Mouse (Mus musculus) heart, postnatal 25 days (tissue): ENCODE data around the gene Gtpbp1. TPM values are rescaled to one million over a fixed set of nuclear protein-coding genes. Genes with fewer than 3 reads are reported as not detected.

Experiments
- DNase-seq: peaks from one replicate; pipeline ENCODE4 v3.0.0; 2022; ENCODE audit warnings: low spot score
- intact Hi-C: fragments of 180-260 bp; cut with DNase I; formaldehyde crosslinking; loops from one replicate; pipeline ENCODE4 v1.15.1; 2025
- total RNA-seq, 2 experiments: library from RNA; stranded (reverse); gene quantifications; 2 replicates each; pipeline ENCODE4 v1.2.3; 2021

Gene Gtpbp1
- total RNA-seq, 2 experiments from 2014 or later = 27.2 to 31.8 TPM

DNA sequence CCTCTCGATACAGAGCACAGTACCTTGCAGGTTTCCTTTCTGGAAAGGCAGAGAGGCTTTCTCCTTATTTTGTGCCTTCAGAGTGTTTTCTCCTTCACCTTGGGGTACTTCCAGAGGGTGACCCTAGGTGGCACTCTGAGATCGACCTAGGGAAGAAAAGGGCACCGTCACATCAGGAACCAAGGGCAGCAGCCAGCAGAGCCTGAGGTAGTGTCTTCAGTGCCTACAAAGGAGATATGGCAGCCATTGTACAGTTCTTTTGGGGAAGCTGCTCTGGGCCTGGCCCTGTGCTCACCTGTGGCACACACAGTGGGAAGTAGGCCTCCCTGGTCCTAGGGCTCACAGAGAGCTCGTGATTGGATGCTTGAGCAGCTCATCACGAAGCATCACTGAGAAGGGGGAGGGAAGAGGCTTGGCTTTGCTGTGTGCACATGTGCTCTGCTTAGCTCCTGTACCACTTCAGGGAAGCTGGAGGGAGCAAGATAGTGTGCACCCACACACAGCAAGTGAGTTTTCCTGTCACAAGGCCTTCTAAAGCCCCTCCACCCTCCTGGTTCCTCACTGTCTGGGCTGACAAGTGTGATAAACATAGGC lies 17.7 kb downstream of the Gtpbp1 start:
- intact Hi-C loops = no loop called here
- DNase-seq = no peak

DNA sequence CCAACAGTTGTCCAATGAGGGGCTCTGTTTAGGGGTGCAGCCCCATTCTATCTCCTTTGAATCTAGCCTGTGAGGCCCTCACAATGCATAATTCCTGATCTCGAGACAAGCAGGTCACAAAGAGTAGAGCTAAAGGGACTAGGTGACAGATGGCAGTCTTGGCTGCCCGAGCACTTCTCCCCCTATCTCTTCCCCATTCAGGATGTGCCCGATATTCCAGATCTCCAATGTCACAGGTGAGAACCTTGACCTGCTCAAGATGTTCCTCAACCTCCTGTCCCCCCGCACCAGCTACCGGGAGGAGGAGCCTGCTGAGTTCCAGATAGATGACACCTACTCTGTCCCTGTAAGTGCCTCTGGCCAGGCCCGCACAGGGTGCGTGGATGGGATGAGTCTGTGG lies 25.0 kb downstream of the Gtpbp1 start:
- intact Hi-C loops = no loop called here

DNA sequence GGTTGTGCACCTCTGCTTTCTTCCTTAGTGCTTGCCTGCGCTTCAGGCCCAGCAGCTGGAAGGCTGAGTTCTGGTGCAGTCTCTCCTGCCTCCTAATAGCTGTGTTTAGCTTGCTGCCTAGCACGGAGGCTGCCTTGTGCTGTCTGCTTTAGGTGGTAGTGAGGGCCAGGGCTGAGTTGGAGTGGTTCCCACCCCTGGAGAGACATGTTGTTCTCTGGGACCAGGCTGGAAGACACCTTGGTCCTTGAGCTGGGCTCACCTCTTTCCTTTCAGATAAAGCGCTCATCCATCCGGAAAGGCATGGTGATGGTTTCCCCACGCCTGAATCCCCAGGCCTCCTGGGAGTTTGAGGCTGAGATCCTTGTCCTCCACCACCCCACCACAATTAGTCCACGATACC lies 26.1 kb downstream of the Gtpbp1 start:
- DNase-seq = no peak
- intact Hi-C loops = no loop called here

More for the DNA sequence above, 25.0 kb downstream of the Gtpbp1 start:
- DNase-seq = no peak

DNA sequence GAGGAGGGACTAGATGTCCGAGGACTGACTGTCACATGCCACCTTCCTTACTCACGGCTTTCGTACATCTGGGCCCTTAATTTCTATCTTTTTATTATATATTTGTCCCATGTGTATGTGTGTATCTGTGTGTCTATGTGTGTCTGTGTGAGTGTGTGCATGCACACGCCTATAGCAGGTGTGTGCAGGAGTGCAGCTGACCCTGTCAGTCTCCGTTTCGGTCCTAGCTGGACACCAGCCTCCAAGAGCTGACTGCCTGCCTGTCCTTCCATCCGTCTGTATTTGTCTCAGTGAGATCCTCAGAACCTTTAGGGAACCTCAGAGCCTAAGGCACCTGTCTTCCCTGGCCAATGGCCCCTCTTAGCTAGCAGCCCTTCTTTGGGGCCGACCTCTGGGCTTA lies 29.6 kb downstream of the Gtpbp1 start:
- intact Hi-C loops = no loop called here
- no peak for DNase-seq

DNA sequence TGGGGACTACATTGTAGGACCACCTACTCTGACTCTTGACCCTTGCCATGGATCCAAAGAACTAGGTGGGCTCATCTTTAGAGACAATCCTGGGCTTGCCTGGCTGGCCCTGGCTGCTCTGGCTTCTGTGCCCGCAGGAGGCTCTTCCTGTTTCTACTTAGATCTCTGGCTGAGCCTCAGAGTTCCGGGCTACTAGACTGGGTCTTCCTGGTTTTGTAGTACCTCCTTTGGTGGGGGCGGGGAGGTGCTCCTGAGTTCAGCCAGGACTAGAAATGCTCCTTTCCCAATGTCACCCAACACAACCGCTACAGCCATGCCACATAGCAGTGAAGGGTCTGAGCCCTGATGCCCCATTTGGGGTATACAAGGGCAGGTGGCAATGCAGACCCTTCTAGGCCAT lies 30.2 kb downstream of the Gtpbp1 start:
- no peak for DNase-seq
- intact Hi-C loops = no loop called here

DNA sequence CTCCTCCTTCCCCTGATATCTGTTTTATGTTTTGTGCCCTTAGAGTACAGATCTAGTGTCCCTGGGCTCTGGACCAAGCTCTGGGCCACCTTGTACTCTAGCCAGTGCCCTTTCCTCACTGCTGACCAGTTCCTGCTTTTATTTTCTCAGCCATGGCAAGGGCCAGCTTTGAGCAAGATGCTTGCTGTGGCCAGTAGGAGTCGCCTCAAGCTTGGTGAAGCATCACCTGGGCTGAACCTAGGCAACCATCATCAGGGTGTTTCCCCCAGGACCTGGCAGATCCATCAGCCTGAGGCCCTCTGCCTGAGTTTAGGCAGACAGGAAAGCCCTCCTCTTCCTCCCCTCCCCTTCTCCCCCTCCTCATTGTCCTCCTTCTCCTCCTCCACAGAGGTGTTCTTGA lies 32.8 kb downstream of the Gtpbp1 start:
- DNase-seq = no peak
- intact Hi-C loops = no loop called here

DNA sequence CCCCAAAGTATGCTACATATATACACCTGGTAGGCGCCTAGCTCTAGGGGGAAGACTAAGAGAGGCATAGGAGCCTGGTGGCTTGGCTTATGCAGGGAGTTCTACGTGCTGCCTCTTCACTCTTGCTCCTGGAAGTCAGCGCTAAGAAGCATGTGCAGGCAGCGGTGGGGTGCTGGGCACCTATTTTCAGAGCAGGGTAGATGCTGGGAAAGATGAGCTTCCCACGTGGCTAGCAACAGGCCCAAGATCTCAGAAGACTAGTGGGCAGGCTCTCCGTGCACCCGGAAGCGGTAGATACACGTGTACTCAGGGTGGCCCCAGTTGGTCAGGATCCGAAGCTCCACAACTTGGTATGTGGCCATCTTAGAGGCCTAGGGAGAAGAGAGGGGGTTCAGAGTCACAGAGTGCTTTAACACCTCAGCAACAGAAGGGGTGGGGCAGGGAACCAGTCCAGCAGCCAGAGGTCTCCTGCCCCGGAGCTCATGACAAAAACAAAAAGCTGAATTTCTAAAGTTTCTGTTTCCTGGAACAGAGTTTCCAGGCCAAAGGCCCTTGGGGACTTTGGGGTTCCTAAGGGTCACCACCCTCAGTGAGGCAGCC lies 34.6 kb downstream of the Gtpbp1 start:
- no peak for DNase-seq
- intact Hi-C loops = loop anchor here (5.0 kb wide), 1 partner anchor 68 kb away; the partner anchor contains the start of genes Cby1 and Fam227a

DNA sequence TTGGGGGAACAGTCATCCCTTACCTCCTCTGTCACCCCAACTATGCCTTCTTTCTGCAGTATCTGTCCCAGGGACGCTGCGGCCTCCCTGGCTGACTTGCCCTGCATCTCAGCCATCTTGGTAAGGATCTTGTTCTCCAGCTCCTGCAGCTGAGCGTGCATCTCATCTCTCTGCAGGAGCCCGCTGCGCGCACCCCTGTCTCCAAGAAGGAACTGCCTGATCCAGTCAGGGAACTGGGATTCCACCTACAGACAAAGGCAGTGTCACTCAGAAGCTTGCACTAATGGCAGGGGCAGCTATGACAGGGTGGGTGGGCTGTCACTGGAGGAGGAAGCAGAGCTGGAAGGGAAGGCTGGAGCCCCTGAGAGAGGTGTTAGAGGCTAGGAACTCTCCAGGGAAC lies 37.2 kb downstream of the Gtpbp1 start:
- intact Hi-C loops = loop anchor here (5.0 kb wide), 1 partner anchor 71 kb away; the partner anchor contains the start of genes Cby1 and Fam227a

DNA sequence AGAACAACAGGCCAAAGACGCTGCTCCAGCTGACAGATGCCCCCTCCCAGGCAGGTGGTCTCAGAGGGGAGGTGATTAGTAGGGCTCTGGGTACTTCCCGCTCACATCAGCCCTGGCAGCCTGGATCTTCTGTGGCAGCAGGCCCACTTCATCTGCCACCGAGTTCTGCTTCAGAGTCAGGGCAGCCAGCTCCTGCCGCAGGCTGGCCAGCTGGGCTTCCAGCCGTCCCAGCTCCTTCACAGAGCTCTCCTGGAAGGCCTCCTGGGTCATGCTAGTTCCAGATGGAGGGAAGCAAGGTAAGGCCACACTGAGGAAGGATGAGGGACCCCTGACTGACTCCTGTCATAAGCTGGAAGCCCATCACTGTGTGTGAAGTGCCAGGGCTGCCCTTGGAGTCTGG lies 37.7 kb downstream of the Gtpbp1 start:
- intact Hi-C loops = loop anchor here (5.0 kb wide), 1 partner anchor 71 kb away; the partner anchor contains the start of genes Cby1 and Fam227a
- no peak for DNase-seq

More for the DNA sequence above, 37.2 kb downstream of the Gtpbp1 start:
- DNase-seq = no peak

DNA sequence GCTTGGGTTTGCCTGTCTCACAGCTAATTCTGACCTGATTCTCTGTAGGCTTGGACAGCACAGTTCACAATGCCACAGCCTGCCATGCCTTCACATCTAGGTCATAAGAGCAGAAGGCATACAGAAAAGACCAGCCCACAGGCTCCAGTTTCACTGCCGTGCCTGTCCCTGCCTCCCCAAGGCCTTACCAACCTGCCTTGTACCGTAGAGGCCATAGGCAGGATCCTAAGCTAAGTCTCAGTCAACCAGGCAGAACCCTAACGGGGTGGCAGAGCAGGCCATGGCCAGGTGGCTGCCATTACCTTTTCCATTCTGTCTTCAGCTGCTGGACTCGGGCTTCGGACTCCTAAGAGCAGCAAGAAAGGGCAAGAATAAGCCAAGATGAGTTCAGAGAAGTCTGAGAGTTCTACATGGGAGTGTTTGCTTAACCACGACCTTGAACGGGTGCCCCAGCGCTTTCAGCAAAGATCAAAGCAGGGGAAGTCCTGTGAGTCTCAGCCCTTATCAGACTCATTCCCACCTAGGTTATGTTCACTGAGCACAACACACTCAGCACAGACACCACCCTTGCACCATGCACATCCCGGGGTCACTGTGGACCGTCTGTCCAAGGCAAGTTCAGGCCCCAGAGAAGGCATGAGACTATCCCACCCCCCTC lies 38.2 kb downstream of the Gtpbp1 start:
- intact Hi-C loops = loop anchor here (5.0 kb wide), 1 partner anchor 72 kb away; the partner anchor contains the start of genes Cby1 and Fam227a
- no peak for DNase-seq

DNA sequence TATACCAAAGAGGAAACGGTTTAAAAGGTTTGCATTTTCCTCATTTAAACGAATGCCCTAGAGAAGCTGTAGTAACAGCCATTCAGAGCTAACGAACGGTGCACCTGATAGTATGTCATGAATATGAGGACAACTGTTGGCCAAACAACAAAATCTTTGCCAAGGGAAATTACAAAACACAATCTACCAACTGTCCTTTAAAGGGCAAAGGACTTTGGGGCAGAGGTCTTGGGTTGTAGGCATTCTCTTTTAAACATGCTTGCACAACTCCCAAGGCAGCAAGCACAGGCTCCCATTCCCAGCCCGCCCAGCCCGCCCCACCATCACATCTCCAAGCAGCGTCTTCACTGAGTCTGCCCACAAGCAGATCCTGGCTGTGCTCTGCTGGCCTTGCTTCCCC lies 40.9 kb downstream of the Gtpbp1 start:
- intact Hi-C loops = no loop called here
- no peak for DNase-seq

DNA sequence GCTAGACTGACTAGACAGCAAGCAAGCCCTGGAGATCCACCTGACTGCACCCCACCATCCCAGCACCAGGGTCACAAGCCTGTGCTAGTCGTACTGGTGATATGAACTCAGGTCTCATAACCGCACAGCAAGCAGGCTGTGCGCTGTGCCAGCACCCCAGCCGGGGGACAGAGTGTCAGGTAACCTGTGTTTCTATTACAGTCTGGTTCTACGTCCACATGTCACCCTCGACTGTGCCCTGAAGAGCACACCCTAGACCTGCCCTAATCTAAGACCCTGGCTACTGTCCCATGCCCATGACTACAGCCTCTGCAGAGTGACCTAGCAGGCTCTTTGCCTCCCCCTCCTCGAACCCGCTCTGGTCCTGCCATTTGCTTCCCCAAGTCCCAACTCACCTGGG lies 42.5 kb downstream of the Gtpbp1 start:
- DNase-seq = no peak
- intact Hi-C loops = no loop called here

DNA sequence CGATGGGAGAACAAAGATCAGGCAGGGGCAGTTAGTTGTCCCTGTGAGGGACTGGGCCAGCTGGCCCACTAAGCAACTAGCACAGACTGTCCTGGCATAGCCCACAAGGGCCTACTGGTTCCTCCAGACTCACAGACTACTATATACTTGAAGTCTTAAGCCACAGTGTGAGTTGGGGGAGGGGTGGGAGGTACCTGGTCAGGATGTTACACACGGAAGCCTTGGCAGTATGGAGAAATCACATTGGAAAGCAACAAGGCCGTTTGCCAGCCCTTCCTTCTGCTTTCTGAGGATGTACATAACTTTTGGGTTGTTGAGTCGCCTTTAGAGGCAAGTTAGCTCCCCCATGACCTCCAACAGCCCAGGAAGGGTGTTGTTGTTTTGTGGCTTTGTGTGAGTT lies 43.0 kb downstream of the Gtpbp1 start:
- no peak for DNase-seq
- intact Hi-C loops = no loop called here

DNA sequence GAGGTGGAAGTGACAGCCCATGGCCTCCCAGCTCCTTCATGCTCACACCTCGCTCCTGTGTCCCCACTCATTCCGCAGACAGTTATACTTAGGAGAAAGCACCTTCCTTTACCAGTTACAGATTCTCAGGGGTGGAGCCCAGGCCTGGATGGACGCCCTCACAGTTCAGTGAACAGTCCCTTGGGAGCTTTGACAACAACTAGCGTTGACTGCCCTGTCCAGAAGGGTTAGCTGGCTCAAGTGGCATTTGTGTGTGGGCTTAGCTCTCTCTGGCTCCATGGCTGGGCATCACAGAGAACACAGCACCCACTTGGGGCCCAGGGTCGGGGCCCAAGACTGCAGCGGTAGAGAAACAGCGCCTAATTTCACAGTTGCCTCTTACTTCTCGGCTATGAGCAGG lies 43.7 kb downstream of the Gtpbp1 start:
- intact Hi-C loops = no loop called here
- DNase-seq = no peak

DNA sequence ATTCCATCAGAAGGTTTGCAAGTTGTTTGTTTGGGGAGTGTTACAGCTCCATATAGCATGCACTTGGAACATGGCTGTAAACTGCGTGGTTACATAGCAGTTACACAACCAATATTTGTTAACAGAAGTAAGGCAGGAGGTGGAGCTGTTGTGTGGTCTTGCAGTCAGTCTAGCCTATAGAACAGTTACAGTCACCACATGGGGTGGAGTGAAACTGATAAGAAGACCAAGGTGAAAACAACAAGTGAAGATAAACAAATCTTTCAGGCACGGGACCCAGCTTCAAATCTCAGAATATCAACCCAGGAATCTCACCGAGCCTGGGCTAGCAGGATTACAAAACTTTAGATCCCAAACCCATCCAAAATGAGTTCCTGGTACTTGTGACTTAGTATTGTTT lies 50.1 kb downstream of the Gtpbp1 start:
- intact Hi-C loops = loop anchor here (5.0 kb wide), 1 partner anchor 48 kb away; the partner anchor contains the start of gene Gtpbp1
- no peak for DNase-seq

DNA sequence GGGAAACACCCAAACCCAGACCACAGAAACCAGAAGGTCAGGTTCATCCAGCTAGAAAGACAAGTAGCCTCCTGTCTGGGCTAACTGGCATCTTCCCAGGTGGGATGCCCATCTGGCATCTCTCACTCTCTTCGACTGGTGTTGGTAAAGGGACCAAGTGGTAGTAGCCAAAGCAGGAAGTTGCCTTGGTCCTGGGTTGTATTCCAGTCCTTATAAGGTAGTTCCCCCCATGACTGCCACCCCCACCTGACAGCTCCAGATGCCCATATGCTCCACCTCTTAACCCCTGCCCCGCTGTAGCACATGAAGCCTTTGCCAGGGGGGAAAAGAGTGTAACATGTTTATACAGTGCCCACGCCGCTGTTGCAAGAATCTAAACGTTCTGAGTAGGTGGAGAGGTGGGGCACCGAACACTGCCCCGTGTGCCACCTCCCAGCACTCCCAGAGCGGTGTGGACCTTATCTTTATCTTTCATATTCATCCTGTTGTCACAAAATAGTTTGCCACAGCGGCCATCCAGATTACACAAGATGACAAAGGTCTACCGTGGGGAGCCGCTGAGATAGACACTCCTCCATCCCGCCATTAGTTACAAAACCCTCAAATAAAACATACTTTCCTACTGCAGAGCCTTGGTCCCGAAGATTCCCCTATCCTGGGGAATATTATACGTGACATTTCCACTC lies 50.7 kb downstream of the Gtpbp1 start:
- intact Hi-C loops = loop anchor here (5.0 kb wide), 1 partner anchor 49 kb away; the partner anchor contains the start of gene Gtpbp1

DNA sequence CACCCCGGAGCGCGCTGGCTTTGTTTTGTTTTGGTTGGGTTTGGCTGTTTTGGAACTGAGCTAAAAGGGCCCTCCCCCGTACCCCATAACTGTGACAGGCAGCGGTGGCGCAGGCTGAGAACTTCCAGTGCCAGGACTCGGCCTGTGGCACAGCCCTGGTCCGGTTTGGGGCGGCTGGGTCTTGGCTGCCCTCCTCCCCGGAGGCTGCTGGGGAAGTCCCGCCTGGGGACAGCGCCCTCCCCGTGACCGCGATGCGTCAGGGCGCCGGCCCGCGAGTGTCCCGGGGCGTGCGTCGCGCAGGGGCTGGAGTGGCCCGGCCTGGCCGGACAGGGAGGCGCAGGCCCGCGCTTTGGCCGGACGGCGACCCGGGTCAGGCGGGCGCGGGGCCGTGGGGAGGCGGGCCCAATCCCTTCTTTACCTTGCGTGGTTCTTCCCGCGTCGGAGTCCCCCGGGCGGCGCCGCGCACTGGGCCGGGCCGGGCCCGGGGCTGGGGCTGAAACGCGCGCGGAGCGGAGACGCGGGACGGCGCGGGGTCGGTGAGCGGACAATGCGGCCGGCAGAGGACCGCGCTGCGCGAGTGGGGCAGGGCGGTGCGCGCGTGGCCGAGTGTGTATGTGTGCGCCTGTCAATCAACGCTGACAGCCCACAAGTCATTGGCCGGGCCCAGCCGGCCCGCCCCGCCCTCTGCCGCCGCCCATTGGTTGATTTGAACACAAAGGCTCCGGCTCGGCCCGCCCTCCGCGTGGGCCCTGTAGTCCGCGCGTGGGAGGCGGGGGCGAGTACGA lies 51.5 kb downstream of the Gtpbp1 start, which contains the start of gene Sun2:
TSS of gene Sun2 (minus strand) at position 616 of the 785 bp plus-strand sequence.
- intact Hi-C loops = loop anchor here (5.0 kb wide), 1 partner anchor 50 kb away; the partner anchor contains the start of gene Gtpbp1
- peak; percentile 85 for DNase-seq

More for the DNA sequence above, 50.7 kb downstream of the Gtpbp1 start:
- no peak for DNase-seq

DNA sequence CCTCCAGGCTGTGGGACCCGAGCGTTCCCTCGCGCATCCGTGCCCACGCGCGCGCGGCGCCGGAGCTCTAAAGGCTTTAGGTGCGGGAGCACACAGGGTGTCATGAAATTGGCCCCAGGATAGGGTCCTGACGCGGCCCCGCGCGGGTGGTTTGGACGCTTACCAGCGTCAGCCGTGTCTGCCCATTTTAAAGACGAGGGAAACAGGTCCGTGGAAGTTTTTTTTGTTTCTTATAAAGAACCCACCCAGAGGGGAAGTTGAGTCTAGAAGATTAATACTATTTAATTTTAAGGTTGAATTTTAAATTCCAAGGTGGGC lies 52.0 kb downstream of the Gtpbp1 start:
- intact Hi-C loops = loop anchor here (5.0 kb wide), 1 partner anchor 50 kb away; the partner anchor contains the start of gene Gtpbp1
- no peak for DNase-seq

DNA sequence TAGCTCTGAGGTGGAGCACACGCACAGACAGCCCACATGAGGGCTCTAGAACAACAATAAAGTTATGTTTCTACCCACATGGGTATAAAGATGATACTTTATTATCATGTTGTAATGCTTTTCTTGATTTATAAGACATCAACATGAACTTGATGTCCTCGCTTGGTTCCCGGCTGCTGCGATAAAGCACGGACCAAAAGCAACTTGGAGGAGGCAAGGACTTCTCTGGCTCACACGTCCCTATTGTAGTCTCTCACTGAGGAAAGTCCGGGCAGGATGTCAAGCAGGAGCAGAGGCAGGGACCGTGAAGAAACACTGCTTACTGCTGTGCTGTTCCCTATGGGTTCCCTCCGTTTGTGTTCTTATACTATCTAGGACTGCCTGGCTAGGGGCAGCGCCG lies 53.4 kb downstream of the Gtpbp1 start:
- intact Hi-C loops = loop anchor here (5.0 kb wide), 1 partner anchor 52 kb away; the partner anchor contains the start of gene Gtpbp1
- no peak for DNase-seq
